Mouse (Mus musculus) olfactory bulb, adult 2 months (tissue): ENCODE measurements around the gene Serpina3f. TPM values are rescaled to one million over a fixed set of nuclear protein-coding genes. Genes with fewer than 3 reads are reported as not detected.

ENCODE experiments used
- H3K27ac ChIP-seq: fragments of 200-500 bp; 2 replicates; pipeline ENCODE4 v1.5.1; 2012; ENCODE audit warnings: low read depth, low read length; ENCODE audit not compliant: insufficient read depth
- H3K4me1 ChIP-seq: fragments of 200-500 bp; 2 replicates; pipeline ENCODE4 v1.6.1; 2012; ENCODE audit warnings: low read length; ENCODE audit not compliant: control insufficient read depth, insufficient read depth
- H3K4me3 ChIP-seq: fragments of 200-500 bp; 2 replicates; pipeline ENCODE4 v1.5.1; 2012; ENCODE audit warnings: mild to moderate bottlenecking, low read depth, low read length, moderate library complexity; ENCODE audit not compliant: insufficient read depth
- CTCF ChIP-seq: fragments of 200-500 bp; IDR thresholded peaks from 2 replicates; pipeline ENCODE4 v1.5.1; 2012; ENCODE audit warnings: low read depth, mild to moderate bottlenecking, low read length, moderate library complexity; ENCODE audit not compliant: insufficient read depth
- POLR2A ChIP-seq: fragments of 200-500 bp; IDR thresholded peaks from 2 replicates; pipeline ENCODE4 v1.6.1; 2012; ENCODE audit warnings: mild to moderate bottlenecking, low read depth, low read length, moderate library complexity; ENCODE audit not compliant: insufficient read depth
- WGBS: fragments of 180-500 bp; shearing (Covaris S2); methylation state at CpG from one replicate; pipeline ENCODE4 v1.1.7; 2018; 5-methylcytosine and 5-hydroxymethylcytosine counted together
- polyA plus RNA-seq: library from polyadenylated mRNA; stranded (reverse); fragments of >200 nt; gene quantifications from 2 replicates; pipeline ENCODE4 v1.2.4, GENCODE M21; 2012; ENCODE audit warnings: low replicate concordance; ENCODE audit not compliant: missing spikeins, insufficient read depth, insufficient read length

The Serpina3f gene
- polyA plus RNA-seq, 1 experiment = not detected

GRCm38 (mm10) chr12:104243307-104243706, 29.0 kb downstream of the Serpina3f start:
- no peak overlapping the region for H3K4me3 ChIP-seq
- TF ChIP-seq CTCF (no peak), POLR2A (no peak)
- peaks cover 2% of the 10 kb centered on the region; the same call in 1 of the 2 replicates for H3K4me1 ChIP-seq
- no peak overlapping the region for H3K27ac ChIP-seq

- no peak overlapping the region for H3K27ac ChIP-seq
- WGBS = 75% methylated on average over 1 of the region's 1 CpGs
- H3K4me1 ChIP-seq = peaks cover 2% of the 10 kb centered on the region; the same call in 1 of the 2 replicates
- TF ChIP-seq POLR2A (no peak), CTCF (no peak)
- H3K4me3 ChIP-seq = no peak overlapping the region
These were observed 30.7 kb downstream of the Serpina3f start for GRCm38 (mm10) chr12:104245092-104245491.

- no peak for TF ChIP-seq CTCF
- TF ChIP-seq POLR2A = no peak
- H3K27ac ChIP-seq = no peak overlapping the region
- H3K4me3 ChIP-seq = no peak overlapping the region
- WGBS = 45% methylated on average over 3 of the region's 3 CpGs
- H3K4me1 ChIP-seq = no peaks in the 10 kb centered on the region
These were observed 31.3 kb downstream of the Serpina3f start for GRCm38 (mm10) chr12:104245595-104245994.

- Histone ChIP-seq H3K4me1 (no peaks in the 10 kb centered on the region), H3K4me3 (no peak overlapping the region), H3K27ac (no peak overlapping the region)
- no peak for TF ChIP-seq CTCF
- no peak for TF ChIP-seq POLR2A
These were observed 33.2 kb downstream of the Serpina3f start for GRCm38 (mm10) chr12:104247553-104248002.

GRCm38 (mm10) chr12:104248231-104248630, 33.9 kb downstream of the Serpina3f start:
- Histone ChIP-seq H3K27ac (no peak overlapping the region), H3K4me3 (no peak overlapping the region), H3K4me1 (no peaks in the 10 kb centered on the region)
- TF ChIP-seq POLR2A (no peak), CTCF (no peak)
- WGBS = 68% methylated on average over 3 of the region's 3 CpGs

- WGBS = 62% methylated on average over 3 of the region's 3 CpGs
- TF ChIP-seq CTCF (no peak), POLR2A (no peak)
- Histone ChIP-seq H3K27ac (no peak overlapping the region), H3K4me1 (no peaks in the 10 kb centered on the region), H3K4me3 (no peak overlapping the region)
These were observed 46.7 kb downstream of the Serpina3f start for GRCm38 (mm10) chr12:104261041-104261440.

GRCm38 (mm10) chr12:104262863-104263262, 48.5 kb downstream of the Serpina3f start, which contains the start of gene Serpina3i:
Gene Serpina3i (plus strand): TSS chr12:104263122.
- H3K27ac ChIP-seq = no peak within 1 kb of the TSS
- no peak within 1 kb of the TSS for H3K4me3 ChIP-seq
- TF ChIP-seq POLR2A = no peak
- no peak for TF ChIP-seq CTCF
- no peaks in the 10 kb centered on the region for H3K4me1 ChIP-seq

GRCm38 (mm10) chr12:104266374-104266773, 52.0 kb downstream of the Serpina3f start:
- WGBS = 90% methylated on average over 3 of the region's 3 CpGs
- no peak overlapping the region for H3K27ac ChIP-seq
- TF ChIP-seq POLR2A = no peak
- H3K4me3 ChIP-seq = no peak overlapping the region
- H3K4me1 ChIP-seq = no peaks in the 10 kb centered on the region

Other genes starting within 250 kb of the Serpina3f start
- gene Serpina11, start 224.6 kb upstream of the Serpina3f start, polyA plus RNA-seq = not detected in 2 replicates
- not detected in 2 replicates for gene Serpina9, start 200.8 kb upstream of the Serpina3f start, polyA plus RNA-seq
- not detected in 2 replicates for gene Serpina12, start 170.1 kb upstream of the Serpina3f start, polyA plus RNA-seq
- not detected in 2 replicates for gene Serpina5, start 113.4 kb upstream of the Serpina3f start, polyA plus RNA-seq
- gene Serpina3a, start 101.8 kb upstream of the Serpina3f start, polyA plus RNA-seq = not detected in 2 replicates
- not detected in 2 replicates for gene Serpina3b, start 86.5 kb upstream of the Serpina3f start, polyA plus RNA-seq
- not detected in 2 replicates for gene Serpina3c, start 60.7 kb upstream of the Serpina3f start, polyA plus RNA-seq
- not detected in 2 replicates for gene Serpina3g, start 21.7 kb downstream of the Serpina3f start, polyA plus RNA-seq
- gene Serpina3i, start 48.6 kb downstream of the Serpina3f start, polyA plus RNA-seq = not detected in 2 replicates
- gene Serpina3j, start 100.0 kb downstream of the Serpina3f start, polyA plus RNA-seq = not detected in 2 replicates
- gene Serpina3k, start 123.9 kb downstream of the Serpina3f start, polyA plus RNA-seq = not detected in 2 replicates
- gene Serpina3m, start 123.9 kb downstream of the Serpina3f start, polyA plus RNA-seq = not detected in 2 replicates
- not detected in 2 replicates for gene Serpina3n, start 192.2 kb downstream of the Serpina3f start, polyA plus RNA-seq